Mouse (Mus musculus) heart, postnatal 25 days (tissue): ENCODE data around the gene Olfr395. TPM values are rescaled to one million over a fixed set of nuclear protein-coding genes. Genes with fewer than 3 reads are reported as not detected.
"Not testable (repeated sequence)": the region's sequence is repeated elsewhere in the genome, so short reads cannot be mapped to it uniquely, and the experiment has no call there.

ENCODE experiments used
- DNase-seq: peaks from one replicate; pipeline ENCODE4 v3.0.0; 2022; ENCODE audit warnings: low spot score
- intact Hi-C: fragments of 180-260 bp; cut with DNase I; formaldehyde crosslinking; loops from one replicate; pipeline ENCODE4 v1.15.1; 2025
- total RNA-seq, 2 experiments: library from RNA; stranded (reverse); gene quantifications; 2 replicates each; pipeline ENCODE4 v1.2.3; 2021

The Olfr395 gene
- total RNA-seq = not detected

- intact Hi-C loops, DNase-seq: not testable (repeated sequence)
These were observed at the start of gene Olfr395 for GRCm38 (mm10) chr11:73909199-73909598. Gene Olfr395, minus strand, starts transcription at chr11:73909299.

GRCm38 (mm10) chr11:73936377-73936776, 27.3 kb upstream of the Olfr395 start, which contains the start of gene Olfr23:
Gene Olfr23, plus strand, starts transcription at chr11:73936677.
- intact Hi-C loops = no loop called here
- DNase-seq = no peak

DNA sequence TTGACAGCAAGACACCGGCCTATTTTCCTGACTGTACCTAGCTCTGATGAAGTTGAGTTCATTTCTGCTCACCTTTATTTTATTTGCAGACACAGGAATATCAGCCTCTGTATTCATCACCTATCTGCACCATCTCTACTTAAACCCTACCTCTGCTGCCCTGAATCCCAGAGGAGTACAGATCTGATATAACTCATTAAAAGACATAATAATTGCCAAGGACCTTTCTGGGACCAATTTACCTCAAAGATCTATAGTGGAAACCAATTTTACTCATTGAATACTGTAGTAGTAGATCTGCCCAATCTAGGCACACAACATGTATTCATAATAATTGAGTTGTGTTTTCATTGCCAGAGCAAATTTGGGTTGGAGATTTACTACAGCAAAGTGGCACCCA, 18.4 kb downstream of the Olfr395 start, which contains the start of gene Olfr394:
Olfr394 (minus strand) TSS at position 101 of the 400 bp plus-strand sequence.
- intact Hi-C loops = no loop called here

More for the DNA sequence above, 18.4 kb downstream of the Olfr395 start, which contains the start of gene Olfr394:
- DNase-seq = no peak

Other genes starting within 250 kb of the Olfr395 start
- gene Zfp735, start 220.5 kb downstream of the Olfr395 start, total RNA-seq = not detected
- not detected for gene Olfr389, start 128.6 kb downstream of the Olfr395 start, total RNA-seq
- gene Olfr390, start 126.3 kb downstream of the Olfr395 start, total RNA-seq = not detected
- not detected for gene Olfr391-ps, start 106.2 kb downstream of the Olfr395 start, total RNA-seq
- gene Olfr392, start 92.2 kb downstream of the Olfr395 start, total RNA-seq = not detected
- not detected for gene Olfr393, start 57.8 kb downstream of the Olfr395 start, total RNA-seq
- gene Olfr394, start 18.5 kb downstream of the Olfr395 start, total RNA-seq = not detected
- not detected for gene Olfr23, start 27.4 kb upstream of the Olfr395 start, total RNA-seq
- gene Olfr397, start 51.5 kb upstream of the Olfr395 start, total RNA-seq = not detected
- gene Olfr398, start 81.1 kb upstream of the Olfr395 start, total RNA-seq = not detected
- not detected for gene Olfr139, start 147.3 kb upstream of the Olfr395 start, total RNA-seq
- not detected for gene Olfr399, start 147.3 kb upstream of the Olfr395 start, total RNA-seq
- gene Zfp616, start 160.7 kb upstream of the Olfr395 start, total RNA-seq = not detected
- not detected for gene Olfr401, start 204.4 kb upstream of the Olfr395 start, total RNA-seq
- gene Olfr402, start 244.2 kb upstream of the Olfr395 start, total RNA-seq = not detected